Mouse (Mus musculus): Measurements from ENCODE around the gene Gucy1b1.

Gene Gucy1b1

GRCm38 (mm10) chr3:82030008-82030748, 44.3 kb downstream of the Gucy1b1 start:
- CTCF ChIA-PET = no interaction called here

GRCm38 (mm10) chr3:82029229-82029628, 45.3 kb downstream of the Gucy1b1 start:
- CTCF ChIA-PET = interaction anchor here (0.7 kb wide), 1 partner anchor 20 kb away, joined by 3 read pairs; no protein-coding TSS in a partner anchor

DNA sequence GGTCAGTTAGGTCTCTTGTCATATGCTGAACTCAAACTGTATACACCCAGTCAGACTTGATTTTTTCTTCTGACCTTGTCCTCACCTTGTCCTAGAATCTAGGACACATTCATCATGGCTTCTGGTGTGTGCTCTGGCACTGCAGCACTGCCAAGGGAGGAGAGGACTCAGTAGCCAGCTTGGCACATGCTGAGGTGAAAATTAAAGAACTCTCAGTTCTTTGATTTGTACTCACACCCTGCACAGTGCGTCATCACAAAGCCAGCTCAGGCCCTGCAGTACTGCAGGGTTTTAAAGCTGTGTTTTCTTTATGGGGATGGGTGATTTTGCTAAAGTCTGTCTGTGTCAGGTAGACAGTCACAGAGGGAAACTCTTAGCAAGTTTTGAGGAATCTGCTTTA, 47.2 kb downstream of the Gucy1b1 start:
- CTCF ChIA-PET = interaction anchor here (0.8 kb wide), 1 partner anchor 32 kb away, joined by 3 read pairs; no protein-coding TSS in a partner anchor

DNA sequence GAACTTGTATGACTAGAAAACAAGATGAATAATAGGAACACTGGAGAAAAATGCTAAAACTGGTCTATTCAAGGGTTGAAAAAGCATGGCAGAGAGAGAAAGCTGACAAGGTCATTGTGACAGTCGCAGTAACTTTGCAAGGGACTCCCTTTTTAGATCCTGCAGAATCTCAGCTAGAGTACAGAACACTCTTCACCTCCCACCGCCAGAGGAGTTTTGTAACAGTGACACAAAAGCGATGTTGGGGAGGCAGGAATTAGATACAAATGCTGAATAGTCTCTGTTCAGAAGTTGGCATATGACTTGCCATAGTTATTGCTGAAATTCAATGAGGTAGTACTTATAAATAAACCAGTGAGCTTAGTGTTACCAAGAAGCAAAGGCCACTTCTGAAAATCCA, 51.4 kb downstream of the Gucy1b1 start:
- CTCF ChIA-PET = no interaction called here

DNA sequence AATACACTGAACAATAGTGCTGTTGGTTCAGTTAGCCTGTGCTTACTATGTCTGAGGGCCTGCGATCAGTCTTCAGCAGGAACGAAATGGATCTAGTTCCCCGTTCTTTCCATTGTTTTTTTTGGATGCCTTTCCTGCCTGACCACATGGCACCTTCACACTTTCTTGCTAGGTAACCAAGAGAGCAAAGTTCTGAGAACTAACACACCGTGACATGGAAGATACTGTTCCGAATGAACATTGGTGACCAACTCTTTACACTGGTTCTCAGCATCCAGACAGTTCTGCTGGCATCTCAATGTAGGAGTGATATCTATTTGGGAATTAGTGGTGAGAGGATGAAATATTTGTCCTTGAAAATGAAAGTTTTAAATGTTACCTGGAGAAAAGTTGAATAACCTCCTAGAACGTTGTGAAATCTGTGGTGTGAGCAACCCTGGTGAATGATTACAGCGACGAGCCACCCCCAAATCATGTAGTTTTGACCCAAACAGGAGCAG, 52.0 kb downstream of the Gucy1b1 start:
- CTCF ChIA-PET = no interaction called here

DNA sequence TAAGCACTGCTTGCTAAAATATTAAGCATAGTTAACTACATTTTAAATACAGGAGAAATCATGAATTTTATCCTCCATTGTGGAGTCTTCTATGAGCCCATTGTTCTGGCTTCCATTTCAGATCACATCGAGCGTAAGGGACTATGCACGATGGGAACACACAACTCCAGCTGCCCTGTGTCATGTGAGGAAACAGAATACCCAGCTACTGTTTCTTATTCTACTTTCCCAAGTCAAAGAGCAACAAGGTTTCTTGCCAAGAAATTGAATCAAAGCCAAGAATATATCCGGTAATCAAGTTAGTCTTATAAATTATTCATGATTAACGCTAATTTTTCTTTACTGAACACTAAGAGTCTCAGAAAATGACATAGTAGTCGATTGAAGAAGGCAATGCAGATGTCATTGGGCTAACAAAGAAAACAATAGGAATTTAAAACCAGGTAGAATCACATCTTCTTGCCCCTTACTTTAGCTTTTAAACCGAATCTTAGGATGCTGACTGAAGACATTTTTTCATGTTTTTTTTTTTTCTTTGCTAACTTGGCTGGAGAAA, 60.3 kb downstream of the Gucy1b1 start:
- CTCF ChIA-PET = no interaction called here

GRCm38 (mm10) chr3:82007002-82007401, 67.5 kb downstream of the Gucy1b1 start:
- CTCF ChIA-PET = no interaction called here

DNA sequence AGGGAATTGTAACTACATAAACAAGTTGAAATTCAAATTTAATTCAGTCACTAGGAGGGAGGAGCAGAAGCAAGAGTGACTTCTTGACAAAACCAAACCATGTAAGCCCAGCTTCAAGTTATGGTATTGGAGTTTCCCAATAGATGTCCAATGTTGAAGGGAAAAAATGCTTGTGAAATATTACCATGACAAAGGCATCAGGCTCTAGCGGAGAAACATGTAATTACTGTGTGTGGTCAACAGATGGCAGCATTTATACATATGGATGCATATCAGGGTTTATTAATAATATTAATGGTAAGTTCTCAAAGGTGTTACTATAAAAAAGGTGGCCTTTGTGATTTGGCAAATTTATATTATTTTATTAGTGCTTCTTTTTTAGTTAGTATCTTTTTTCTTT, 78.5 kb downstream of the Gucy1b1 start:
- CTCF ChIA-PET = no interaction called here

- CTCF ChIA-PET = interaction anchor here (1.0 kb wide), 1 partner anchor 32 kb away, joined by 3 read pairs; no protein-coding TSS in a partner anchor
Observed at GRCm38 (mm10) chr3:81995371-81995770, 79.1 kb downstream of the Gucy1b1 start.

DNA sequence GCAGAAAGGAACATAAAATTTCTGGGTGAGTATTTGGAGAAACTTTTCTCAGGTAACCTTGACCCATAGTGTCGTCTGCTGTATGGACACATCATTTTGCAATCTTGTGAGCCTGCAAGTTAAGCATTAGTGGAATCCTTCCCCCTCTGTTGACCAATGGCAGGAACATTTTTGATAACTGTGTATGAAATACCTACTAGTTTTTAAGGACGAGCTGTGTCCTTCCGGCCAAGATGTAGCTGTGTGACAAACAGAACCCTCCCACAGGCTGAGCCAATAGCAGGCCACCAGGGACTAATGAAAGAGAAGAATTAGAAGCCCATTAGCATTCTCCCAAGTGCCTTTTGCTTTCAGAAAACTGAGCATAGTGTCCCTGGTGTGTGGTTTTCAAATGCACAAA, 84.0 kb downstream of the Gucy1b1 start:
- CTCF ChIA-PET = no interaction called here

- CTCF ChIA-PET = interaction anchor here (0.6 kb wide), 1 partner anchor 933 kb away, joined by 3 read pairs; no protein-coding TSS in a partner anchor
Observed at GRCm38 (mm10) chr3:81989692-81990141, 84.8 kb downstream of the Gucy1b1 start.

DNA sequence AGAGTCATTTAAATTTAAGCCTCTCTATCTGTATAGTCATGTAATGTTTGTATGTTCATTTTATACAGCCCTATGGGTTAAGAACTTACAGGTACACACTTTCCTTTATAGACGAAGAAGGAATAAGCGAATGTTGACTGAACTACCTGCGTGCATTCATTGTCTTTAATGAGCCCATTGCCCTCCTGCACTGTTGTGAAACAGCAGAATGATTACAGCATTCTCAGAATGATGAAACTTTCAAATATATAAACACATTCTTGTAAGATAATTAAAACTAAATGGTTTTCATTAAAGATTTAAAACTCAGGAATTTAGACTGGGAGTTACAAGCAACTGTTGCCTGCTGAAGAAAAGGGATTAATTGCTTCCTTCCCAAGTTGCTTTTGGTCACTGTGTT, 86.9 kb downstream of the Gucy1b1 start:
- CTCF ChIA-PET = no interaction called here

- CTCF ChIA-PET = no interaction called here
Observed at GRCm38 (mm10) chr3:81986103-81986502, 88.4 kb downstream of the Gucy1b1 start.

DNA sequence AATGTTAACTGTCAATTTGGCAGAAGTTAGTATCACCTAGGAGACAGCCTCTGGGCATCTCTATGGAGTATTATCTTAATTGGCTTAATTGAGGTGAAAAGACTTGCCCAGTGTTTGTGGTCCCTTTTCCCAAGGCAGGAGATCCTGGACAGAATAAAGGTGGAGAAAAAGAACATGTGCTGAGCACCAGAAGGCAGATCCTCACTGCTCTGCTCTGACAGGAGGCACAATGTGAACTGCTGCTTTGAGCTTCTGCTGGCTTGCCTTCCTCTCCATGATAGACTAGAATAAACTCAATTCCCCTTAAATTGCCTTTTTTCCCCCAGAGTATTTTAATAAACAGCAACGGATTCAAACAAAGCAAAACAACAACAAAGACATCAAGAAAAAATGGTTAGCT, 89.4 kb downstream of the Gucy1b1 start:
- CTCF ChIA-PET = no interaction called here

GRCm38 (mm10) chr3:81983120-81983895, 91.2 kb downstream of the Gucy1b1 start:
- CTCF ChIA-PET = no interaction called here

Measured in spleen, embryonic (tissue).